Mouse (Mus musculus): ENCODE measurements around the gene BC028528. TPM values are rescaled to one million over a fixed set of nuclear protein-coding genes. Genes with fewer than 3 reads are reported as not detected.

BC028528 gene
- total and polyA plus RNA-seq, 3 experiments = 7.4 to 13.6 TPM; not detected in 1

GRCm38 (mm10) chr3:95872048-95872447 is 19.8 kb downstream of the BC028528 start:
- peak overlapping the region; percentile 75 to 80 for H3K4me3 ChIP-seq (ENCODE audit: control insufficient read depth in 1 of 2, insufficient read depth in 1 of 2, low read depth in 2 of 2, low read length in 2 of 2)
- no peaks in the 10 kb centered on the region for H3K27me3 ChIP-seq (ENCODE audit: control insufficient read depth in 1 of 2, insufficient read depth in 2 of 2, low read length in 2 of 2)
- peaks cover 37% of the 10 kb centered on the region for H3K79me2 ChIP-seq (ENCODE audit: control insufficient read depth, insufficient read depth, low read length, poor library complexity)
- no peaks in the 10 kb centered on the region for H3K9me3 ChIP-seq (replicated peaks; ENCODE audit: insufficient read depth, low read length)
- H3K27ac ChIP-seq (ENCODE audit: control insufficient read depth, low read depth, low read length) = peak overlapping the region; percentile 57; the same call in 1 of the 2 replicates
- peak; percentile 87 for DNase-seq (ENCODE audit: low read depth, low spot score)
- TF ChIP-seq ZKSCAN1 (IDR thresholded peaks at IDR 0.05; ENCODE audit: low read depth, low read length) (no peak), MXI1 (IDR thresholded peaks at IDR 0.05; ENCODE audit: low read depth, low read length) (peak; percentile 73), GATA1 (IDR thresholded peaks at IDR 0.05; ENCODE audit: low read depth, low read length) (0 out of 2 replicates have a peak, but pooled peaks have one; percentile 4)
- H3K9ac ChIP-seq (ENCODE audit: control insufficient read depth, low read depth, low read length, poor library complexity, severe bottlenecking) = peak overlapping the region; percentile 83
- peaks cover 4 to 8% of the 10 kb centered on the region in 2 experiments for H3K4me1 ChIP-seq (ENCODE audit: control insufficient read depth in 1 of 2, insufficient read depth in 2 of 2, low read length in 2 of 2)
- peaks cover 3 to 17% of the 10 kb centered on the region in 2 experiments for H3K36me3 ChIP-seq (ENCODE audit: control insufficient read depth in 1 of 2, insufficient read depth in 2 of 2, low read length in 2 of 2)

DNA sequence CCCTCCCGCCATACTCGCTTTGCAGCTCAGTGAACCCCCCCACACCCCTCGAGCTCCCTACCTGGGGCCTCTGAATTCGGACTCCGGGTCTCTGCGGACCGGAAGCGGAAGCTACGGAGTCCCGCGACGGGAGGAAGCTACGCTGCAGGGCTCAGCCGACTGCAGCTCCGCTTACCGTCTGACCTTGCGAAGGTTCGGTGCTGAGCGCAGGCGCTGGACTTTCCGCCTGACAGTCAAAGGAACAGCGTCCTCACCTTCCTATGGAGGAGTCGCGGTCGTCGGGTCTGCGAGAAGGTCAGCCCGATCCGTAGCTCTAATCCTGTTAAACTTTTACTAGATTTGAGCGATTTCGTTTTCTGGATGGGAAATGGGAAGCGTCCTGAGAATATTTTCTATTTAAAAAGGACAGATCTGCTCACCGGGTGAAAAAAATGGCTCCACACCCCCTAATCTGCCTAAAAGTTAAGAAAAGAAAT is 20.4 kb downstream of the BC028528 start, which contains the start of gene Mrps21:
TSS of gene Mrps21 (minus strand) at position 128 of the 476 bp plus-strand sequence.
- H3K9ac ChIP-seq (ENCODE audit: control insufficient read depth, low read depth, low read length, poor library complexity, severe bottlenecking) = peak within 1 kb of the TSS; percentile 83
- H3K9me3 ChIP-seq (replicated peaks; ENCODE audit: insufficient read depth, low read length) = no peaks in the 10 kb centered on the region
- peaks cover 37% of the 10 kb centered on the region for H3K79me2 ChIP-seq (ENCODE audit: control insufficient read depth, insufficient read depth, low read length, poor library complexity)
- peak within 1 kb of the TSS; percentile 85 for H3K27ac ChIP-seq (ENCODE audit: control insufficient read depth, low read depth, low read length)
- peak within 1 kb of the TSS; percentile 75 to 80 for H3K4me3 ChIP-seq (ENCODE audit: control insufficient read depth in 1 of 2, insufficient read depth in 1 of 2, low read depth in 2 of 2, low read length in 2 of 2)
- peak; percentile 99 for DNase-seq (ENCODE audit: low read depth, low spot score)
- H3K27me3 ChIP-seq (ENCODE audit: control insufficient read depth in 1 of 2, insufficient read depth in 2 of 2, low read length in 2 of 2) = no peaks in the 10 kb centered on the region
- H3K4me1 ChIP-seq (ENCODE audit: control insufficient read depth in 1 of 2, insufficient read depth in 2 of 2, low read length in 2 of 2) = peaks cover 4 to 8% of the 10 kb centered on the region in 2 experiments
- peaks cover 3 to 17% of the 10 kb centered on the region in 2 experiments for H3K36me3 ChIP-seq (ENCODE audit: control insufficient read depth in 1 of 2, insufficient read depth in 2 of 2, low read length in 2 of 2)
- TF ChIP-seq MAFK (IDR thresholded peaks at IDR 0.05; ENCODE audit: borderline replicate concordance, low read depth, low read length) (no peak), GATA1 (IDR thresholded peaks at IDR 0.05; ENCODE audit: low read depth, low read length) (no peak), TCF12 (IDR thresholded peaks at IDR 0.05; ENCODE audit: low read depth, low read length) (peak; percentile 86), USF1 (IDR thresholded peaks at IDR 0.05; ENCODE audit: low read depth, low read length) (peak; percentile 64; the same call in 1 of the 2 replicates), MAZ (IDR thresholded peaks at IDR 0.05; ENCODE audit: low read depth, low read length) (peak; percentile 90), JUND (IDR thresholded peaks at IDR 0.05; ENCODE audit: low read depth, low read length) (0 out of 2 replicates have a peak, but pooled peaks have one; percentile 5), ZC3H11A (IDR thresholded peaks at IDR 0.05; ENCODE audit: low read depth, low read length) (no peak), RAD21 (IDR thresholded peaks at IDR 0.05; ENCODE audit: low read depth, low read length) (no peak), BHLHE40 (IDR thresholded peaks at IDR 0.05; ENCODE audit: borderline replicate concordance, low read depth, low read length) (peak; percentile 64; the same call in 1 of the 2 replicates), SMC3 (IDR thresholded peaks at IDR 0.05; ENCODE audit: low read depth, low read length) (no peak; the same call in 1 of the 2 replicates), CHD2 (IDR thresholded peaks at IDR 0.05; ENCODE audit: low read length) (peak; percentile 42), MXI1 (IDR thresholded peaks at IDR 0.05; ENCODE audit: low read depth, low read length) (peak; percentile 89), CHD1 (IDR thresholded peaks at IDR 0.05; ENCODE audit: low read depth, low read length) (peak; percentile 87), RCOR1 (IDR thresholded peaks at IDR 0.05; ENCODE audit: low read depth, low read length) (peak; percentile 64), UBTF (IDR thresholded peaks at IDR 0.05; ENCODE audit: borderline replicate concordance, insufficient read depth, low read depth, low read length) (peak; percentile 88; the same call in 1 of the 2 replicates), ETS1 (IDR thresholded peaks at IDR 0.05; ENCODE audit: low read depth, low read length) (peak; percentile 74), MYB (IDR thresholded peaks at IDR 0.05; ENCODE audit: low read depth, low read length) (no peak), USF2 (IDR thresholded peaks at IDR 0.05; ENCODE audit: borderline replicate concordance in 1 of 2, insufficient read depth in 1 of 2, low read depth in 1 of 2, low read length in 2 of 2) (no peak), ZNF384 (IDR thresholded peaks at IDR 0.05; ENCODE audit: low read depth, low read length) (peak; percentile 79; the same call in 1 of the 2 replicates), ELF1 (IDR thresholded peaks at IDR 0.05; ENCODE audit: low read depth, low read length) (peak; percentile 97), MAX (IDR thresholded peaks at IDR 0.05; ENCODE audit: low read length) (peak; percentile 89), POLR2AphosphoS2 (IDR thresholded peaks at IDR 0.05; ENCODE audit: low read length) (peak; percentile 99), NELFE (IDR thresholded peaks at IDR 0.05; ENCODE audit: low read depth, low read length) (peak; percentile 99), POLR2AphosphoS5 (IDR thresholded peaks at IDR 0.05; ENCODE audit: borderline replicate concordance, low read depth, low read length) (peak; percentile 89; the same call in 1 of the 2 replicates), TBP (IDR thresholded peaks at IDR 0.05; ENCODE audit: low read depth, low read length) (peak; percentile 92), HCFC1 (IDR thresholded peaks at IDR 0.05; ENCODE audit: low read depth, low read length) (peak; percentile 93), TAL1 (IDR thresholded peaks at IDR 0.05; ENCODE audit: low read length) (no peak), GABPA (IDR thresholded peaks at IDR 0.05; ENCODE audit: low read depth, low read length) (0 out of 2 replicates have a peak, but pooled peaks have one; percentile 18), NRF1 (IDR thresholded peaks at IDR 0.05; ENCODE audit: insufficient read depth, low read depth, low read length, poor library complexity, severe bottlenecking) (peak; percentile 90)
